Mouse (Mus musculus) embryonic facial prominence, embryonic 14.5 days (tissue): ENCODE results near the gene Retreg1. TPM values are rescaled to one million over a fixed set of nuclear protein-coding genes. Genes with fewer than 3 reads are reported as not detected.
"Not testable (repeated sequence)": the region's sequence is repeated elsewhere in the genome, so short reads cannot be mapped to it uniquely, and the experiment has no call there.

ENCODE experiments used
- ATAC-seq: fragments of 200-750 bp; cut with Nextera tagmentation; 2 replicates; pipeline ENCODE4 v1.8.0; 2017; ENCODE audit warnings: low read depth, moderate number of reproducible peaks, moderate TSS enrichment
- DNase-seq: peaks from one replicate; pipeline ENCODE4 v3.0.0-alpha.2; 2015; ENCODE audit warnings: low spot score
- H3K27ac ChIP-seq: fragments of 300-500 bp; sonication (generic); replicated peaks from 2 replicates; pipeline ENCODE4 v1.5.1; 2014; ENCODE audit warnings: low read depth, mild to moderate bottlenecking, low read length, moderate library complexity
- H3K27me3 ChIP-seq: fragments of 300-500 bp; sonication (generic); replicated peaks from 2 replicates; pipeline ENCODE4 v1.6.1; 2014; ENCODE audit warnings: low read length; ENCODE audit not compliant: control insufficient read depth, insufficient read depth
- H3K36me3 ChIP-seq: fragments of 300-500 bp; sonication (generic); 2 replicates; pipeline ENCODE4 v1.6.1; 2014; ENCODE audit warnings: low read length, mixed read lengths; ENCODE audit not compliant: control insufficient read depth, insufficient read depth
- H3K4me1 ChIP-seq: fragments of 300-500 bp; sonication (generic); 2 replicates; pipeline ENCODE4 v1.6.1; 2014; ENCODE audit warnings: antibody characterized with exemption, low read length; ENCODE audit not compliant: control insufficient read depth, insufficient read depth
- H3K4me2 ChIP-seq: fragments of 300-500 bp; sonication (generic); 2 replicates; pipeline ENCODE4 v1.6.1; 2014; ENCODE audit warnings: low read depth, mild to moderate bottlenecking, low read length, moderate library complexity, mixed read lengths
- H3K4me3 ChIP-seq: fragments of 300-500 bp; sonication (generic); 2 replicates; pipeline ENCODE4 v1.5.1; 2014; ENCODE audit warnings: low read depth, mild to moderate bottlenecking, low read length
- H3K9ac ChIP-seq: fragments of 300-500 bp; sonication (generic); 2 replicates; pipeline ENCODE4 v1.6.1; 2014; ENCODE audit warnings: low read depth, mild to moderate bottlenecking, low read length, moderate library complexity, mixed read lengths
- H3K9me3 ChIP-seq: fragments of 300-500 bp; sonication (generic); 2 replicates; pipeline ENCODE4 v1.6.1; 2016; ENCODE audit warnings: low read length; ENCODE audit not compliant: control insufficient read depth
- WGBS: fragments of 180-500 bp; shearing (Covaris S2); extraction: QIAGEN DNeasy Blood & Tissue Kit; methylation state at CpG from one replicate; pipeline ENCODE4 v1.1.7; 2014; 5-methylcytosine and 5-hydroxymethylcytosine counted together
- polyA plus RNA-seq: library from polyadenylated mRNA; unstranded; fragments of >200 nt; fragmentation: Nextera tagmentation; extraction: Ambion mirVana; gene quantifications from 2 replicates; pipeline ENCODE4 v1.2.1, GENCODE M21; 2014

Gene Retreg1
- polyA plus RNA-seq, 1 experiment from 2014 or later: 16.5 TPM

- H3K4me1 ChIP-seq: no peaks in the 10 kb centered on the region
- H3K9ac ChIP-seq: no peak overlapping the region
- no peaks in the 10 kb centered on the region for H3K9me3 ChIP-seq
- H3K27ac ChIP-seq: no peak overlapping the region
- no peak overlapping the region for H3K4me2 ChIP-seq
- DNase-seq: no peak
- H3K36me3 ChIP-seq: no peaks in the 10 kb centered on the region
- whole genome bisulfite sequencing: 90% methylated on average over 4 of the region's 4 CpGs
- no peak for ATAC-seq
- no peak overlapping the region for H3K4me3 ChIP-seq
- H3K27me3 ChIP-seq: no peaks in the 10 kb centered on the region
Measured at GRCm38 (mm10) chr15:25974352-25974751, 131.4 kb downstream of the Retreg1 start.

- no peaks in the 10 kb centered on the region for H3K36me3 ChIP-seq
- no peaks in the 10 kb centered on the region for H3K9me3 ChIP-seq
- no peak for DNase-seq
- no peaks in the 10 kb centered on the region for H3K4me1 ChIP-seq
- no peak overlapping the region for H3K4me3 ChIP-seq
- no peak for ATAC-seq
- no peak overlapping the region for H3K4me2 ChIP-seq
- no peak overlapping the region for H3K27ac ChIP-seq
- 88% methylated on average over 6 of the region's 6 CpGs for WGBS
- H3K27me3 ChIP-seq: no peaks in the 10 kb centered on the region
- H3K9ac ChIP-seq: no peak overlapping the region
Measured at GRCm38 (mm10) chr15:25975810-25976209, 132.8 kb downstream of the Retreg1 start.

GRCm38 (mm10) chr15:25983614-25984013, 140.6 kb downstream of the Retreg1 start:
- H3K4me1 ChIP-seq: peaks cover 10% of the 10 kb centered on the region; the same call in 1 of the 2 replicates
- H3K27me3 ChIP-seq, H3K9me3 ChIP-seq, DNase-seq: not testable (repeated sequence)
- 16% methylated on average over 6 of the region's 6 CpGs for WGBS
- peak overlapping the region; percentile 98 for H3K4me3 ChIP-seq
- peak overlapping the region; percentile 92 for H3K9ac ChIP-seq
- H3K4me2 ChIP-seq: peak overlapping the region; percentile 81
- H3K27ac ChIP-seq: peak overlapping the region; percentile 92
- peaks cover 19% of the 10 kb centered on the region for H3K36me3 ChIP-seq
- peak; percentile 24; the same call in 1 of the 2 replicates for ATAC-seq

- 0% methylated on average over 40 of the region's 57 CpGs for WGBS
- H3K27ac ChIP-seq: peak within 1 kb of the TSS; percentile 92
- H3K27me3 ChIP-seq: no peaks in the 10 kb centered on the region
- no peaks in the 10 kb centered on the region for H3K9me3 ChIP-seq
- H3K4me2 ChIP-seq: peak within 1 kb of the TSS; percentile 81
- H3K4me3 ChIP-seq: peak within 1 kb of the TSS; percentile 98
- peak; percentile 100 for DNase-seq
- ATAC-seq: peak; percentile 98
- peaks cover 10% of the 10 kb centered on the region; the same call in 1 of the 2 replicates for H3K4me1 ChIP-seq
- H3K9ac ChIP-seq: peak within 1 kb of the TSS; percentile 92
- peaks cover 24% of the 10 kb centered on the region for H3K36me3 ChIP-seq
Measured at GRCm38 (mm10) chr15:25984067-25984733, 141.2 kb downstream of the Retreg1 start, which contains the start of gene Zfp622. Gene Zfp622, plus strand, starts transcription at chr15:25984366.

- ATAC-seq: no peak; the same call in 1 of the 2 replicates
- WGBS: 0% methylated on average over 46 of the region's 71 CpGs
Measured at GRCm38 (mm10) chr15:25984734-25985492, 141.9 kb downstream of the Retreg1 start.

GRCm38 (mm10) chr15:25992992-25993727, 150.2 kb downstream of the Retreg1 start:
- H3K27ac ChIP-seq: no peak overlapping the region
- H3K27me3 ChIP-seq: no peaks in the 10 kb centered on the region
- DNase-seq: peak; percentile 75
- WGBS: 61% methylated on average over 8 of the region's 8 CpGs
- peaks cover 76% of the 10 kb centered on the region for H3K36me3 ChIP-seq
- no peak for ATAC-seq
- H3K4me3 ChIP-seq: no peak overlapping the region
- H3K4me2 ChIP-seq: no peak overlapping the region
- H3K4me1 ChIP-seq: no peaks in the 10 kb centered on the region
- no peaks in the 10 kb centered on the region for H3K9me3 ChIP-seq
- H3K9ac ChIP-seq: no peak overlapping the region

More at GRCm38 (mm10) chr15:25984734-25985492, 141.9 kb downstream of the Retreg1 start:
- H3K4me3 ChIP-seq: peak overlapping the region; percentile 98
- H3K9me3 ChIP-seq: no peaks in the 10 kb centered on the region
- peaks cover 32% of the 10 kb centered on the region for H3K36me3 ChIP-seq
- peak overlapping the region; percentile 81 for H3K4me2 ChIP-seq
- no peaks in the 10 kb centered on the region for H3K27me3 ChIP-seq
- H3K9ac ChIP-seq: peak overlapping the region; percentile 92
- H3K4me1 ChIP-seq: peaks cover 10% of the 10 kb centered on the region; the same call in 1 of the 2 replicates
- DNase-seq: no peak
- peak overlapping the region; percentile 92 for H3K27ac ChIP-seq

GRCm38 (mm10) chr15:25995521-25995920, 152.5 kb downstream of the Retreg1 start:
- Histone ChIP-seq H3K27ac (no peak overlapping the region), H3K4me3 (no peak overlapping the region), H3K4me1 (no peaks in the 10 kb centered on the region), H3K36me3 (peaks cover 60% of the 10 kb centered on the region), H3K9ac (no peak overlapping the region), H3K4me2 (no peak overlapping the region), H3K9me3 (no peaks in the 10 kb centered on the region), H3K27me3 (no peaks in the 10 kb centered on the region)
- ATAC-seq (peak; percentile 53; the same call in 1 of the 2 replicates), DNase-seq (peak; percentile 81)
- whole genome bisulfite sequencing: 38% methylated on average over 2 of the region's 2 CpGs

- H3K36me3 ChIP-seq: peaks cover 29% of the 10 kb centered on the region
- ATAC-seq, H3K27ac ChIP-seq, H3K9me3 ChIP-seq, H3K27me3 ChIP-seq, H3K9ac ChIP-seq, H3K4me2 ChIP-seq, H3K4me1 ChIP-seq, H3K4me3 ChIP-seq: not testable (repeated sequence)
- WGBS: 72% methylated on average over 5 of the region's 5 CpGs
- peak; percentile 19 for DNase-seq
Measured at GRCm38 (mm10) chr15:25999545-25999944, 156.6 kb downstream of the Retreg1 start.
